Mouse (Mus musculus) limb, embryonic 10.5 days (tissue): ENCODE measurements at regions not wholly inside any gene's neighbourhood (a gene's known extent, or its start where the extent isn't known, plus 50 kb on each side); places are given as distances from the start of the nearest gene placed in this dataset.

ENCODE experiments used
- DNase-seq: peaks from one replicate; pipeline ENCODE4 v3.0.0-alpha.2; 2017; ENCODE audit warnings: low spot score
- H3K27ac ChIP-seq: fragments of 300-500 bp; sonication (generic); 2 replicates; pipeline ENCODE4 v1.5.1; 2016; ENCODE audit warnings: mild to moderate bottlenecking
- H3K27me3 ChIP-seq: fragments of 300-500 bp; sonication (generic); 2 replicates; pipeline ENCODE4 v1.6.1; 2016; ENCODE audit warnings: low read depth, mild to moderate bottlenecking; ENCODE audit not compliant: poor library complexity, severe bottlenecking
- H3K36me3 ChIP-seq: fragments of 300-500 bp; sonication (generic); 2 replicates; pipeline ENCODE4 v1.6.1; 2016; ENCODE audit warnings: mild to moderate bottlenecking, moderate library complexity
- H3K4me1 ChIP-seq: fragments of 300-500 bp; sonication (generic); 2 replicates; pipeline ENCODE4 v1.6.1; 2016
- H3K4me3 ChIP-seq: fragments of 300-500 bp; sonication (generic); 2 replicates; pipeline ENCODE4 v1.5.1; 2016; ENCODE audit warnings: mild to moderate bottlenecking, moderate library complexity
- H3K9me3 ChIP-seq: fragments of 300-500 bp; sonication (generic); replicated peaks from 2 replicates; pipeline ENCODE4 v1.6.1; 2016; ENCODE audit warnings: mild to moderate bottlenecking
- WGBS: fragments of 180-500 bp; shearing (Covaris S2); methylation state at CpG from one replicate; pipeline ENCODE4 v1.1.7; 2016; 5-methylcytosine and 5-hydroxymethylcytosine counted together

DNA sequence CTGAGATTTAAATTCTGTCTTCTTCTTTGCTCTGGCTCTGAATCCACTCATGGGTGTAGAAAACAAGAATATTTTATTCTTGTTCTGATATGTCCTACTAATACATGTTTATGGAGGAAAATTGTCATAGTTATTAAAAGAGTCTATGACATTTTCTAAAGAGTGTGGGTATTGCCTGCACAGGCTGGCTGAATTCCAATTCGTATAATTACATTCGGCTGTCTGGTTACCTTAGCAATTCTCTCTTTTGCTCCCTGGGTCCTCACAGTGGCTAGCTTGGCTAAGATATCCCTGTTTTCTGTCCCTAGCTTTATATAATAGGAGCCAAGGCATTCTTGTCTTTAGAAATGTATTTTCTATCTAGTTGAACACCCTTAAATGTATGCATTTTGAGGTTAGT, 218.5 kb upstream of the Dnajc19 start:
- WGBS: 92% methylated on average over 2 of the region's 2 CpGs
- Histone ChIP-seq H3K4me1 (no peaks in the 10 kb centered on the region), H3K4me3 (no peak overlapping the region), H3K27ac (no peak overlapping the region), H3K36me3 (no peaks in the 10 kb centered on the region), H3K27me3 (0 out of 2 replicates have a peak, but pooled peaks cover 20% of the 10 kb centered on the region), H3K9me3 (no peaks in the 10 kb centered on the region)
- no peak for DNase-seq

DNA sequence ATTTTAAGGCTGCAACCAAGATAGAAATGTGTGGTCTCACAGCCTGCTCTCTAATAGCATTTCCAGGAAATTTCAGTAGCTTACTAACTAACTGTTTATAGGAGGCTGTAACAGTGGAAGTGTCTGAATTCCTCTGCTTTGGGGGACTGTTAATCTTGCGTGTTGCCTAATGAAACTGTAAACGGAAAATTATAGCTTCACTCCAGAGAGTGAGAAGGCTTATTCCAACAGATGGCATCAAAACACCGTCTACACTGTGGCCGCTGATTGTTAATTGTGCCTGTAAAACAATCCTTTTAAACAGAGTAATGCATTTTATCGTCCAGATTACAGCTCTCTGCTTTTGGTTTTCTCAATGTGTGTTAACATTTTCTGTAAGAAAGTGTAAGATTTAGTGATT, 206.7 kb upstream of the Dnajc19 start:
- no peak for DNase-seq
- Histone ChIP-seq H3K36me3 (no peaks in the 10 kb centered on the region), H3K27ac (no peak overlapping the region), H3K4me1 (no peaks in the 10 kb centered on the region), H3K27me3 (peaks cover 15% of the 10 kb centered on the region; the same call in 1 of the 2 replicates), H3K9me3 (no peaks in the 10 kb centered on the region), H3K4me3 (no peak overlapping the region)
- 66% methylated on average over 5 of the region's 5 CpGs for WGBS

DNA sequence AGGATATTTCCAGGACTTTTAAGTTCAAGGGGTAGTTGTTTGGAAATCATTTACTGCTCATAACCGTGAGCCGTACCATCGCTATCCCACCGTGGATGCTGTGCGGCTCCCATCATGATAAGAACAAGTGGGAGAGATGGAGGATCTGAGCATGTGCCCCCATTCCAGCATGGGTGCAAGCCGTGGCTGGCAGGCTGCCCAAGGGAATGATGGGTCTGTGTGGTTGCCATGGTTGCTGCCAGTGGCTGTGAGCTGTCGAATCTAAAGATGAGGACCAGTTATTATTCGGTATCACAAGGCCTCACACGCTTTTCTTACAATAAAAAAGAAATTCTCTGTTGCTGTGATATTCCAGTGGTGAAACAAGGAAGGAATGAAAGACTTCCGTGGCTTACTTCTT, 189.0 kb upstream of the Dnajc19 start:
- H3K4me1 ChIP-seq: 0 out of 2 replicates have a peak, but pooled peaks cover 5% of the 10 kb centered on the region
- 93% methylated on average over 10 of the region's 10 CpGs for WGBS
- no peak overlapping the region for H3K27ac ChIP-seq
- H3K4me3 ChIP-seq: no peak overlapping the region
- no peaks in the 10 kb centered on the region for H3K27me3 ChIP-seq
- no peaks in the 10 kb centered on the region for H3K9me3 ChIP-seq
- H3K36me3 ChIP-seq: no peaks in the 10 kb centered on the region
- DNase-seq: no peak

DNA sequence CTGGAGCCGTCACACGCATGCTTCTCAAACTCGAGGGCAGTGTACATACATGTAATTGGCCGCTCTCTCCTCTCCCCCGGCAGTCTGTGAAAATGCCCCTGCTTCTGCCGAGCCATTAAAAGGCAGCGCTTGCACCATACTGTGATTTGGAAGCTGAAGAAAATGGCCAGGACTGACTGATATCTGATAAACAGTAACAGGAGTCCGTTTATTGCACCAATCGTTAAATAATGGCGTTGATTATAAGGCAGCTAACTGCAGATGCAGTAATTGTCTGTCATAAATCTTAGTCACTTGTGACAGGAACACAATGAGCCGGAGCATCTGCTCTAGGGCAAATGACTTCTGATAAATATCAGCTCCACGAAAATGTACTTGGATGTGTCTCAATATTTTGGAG, 185.3 kb upstream of the Dnajc19 start:
- no peak overlapping the region for H3K27ac ChIP-seq
- WGBS: 54% methylated on average over 12 of the region's 12 CpGs
- no peak overlapping the region for H3K4me3 ChIP-seq
- H3K36me3 ChIP-seq: no peaks in the 10 kb centered on the region
- H3K4me1 ChIP-seq: 0 out of 2 replicates have a peak, but pooled peaks cover 5% of the 10 kb centered on the region
- H3K27me3 ChIP-seq: peaks cover 10% of the 10 kb centered on the region; the same call in 1 of the 2 replicates
- no peaks in the 10 kb centered on the region for H3K9me3 ChIP-seq
- no peak for DNase-seq

DNA sequence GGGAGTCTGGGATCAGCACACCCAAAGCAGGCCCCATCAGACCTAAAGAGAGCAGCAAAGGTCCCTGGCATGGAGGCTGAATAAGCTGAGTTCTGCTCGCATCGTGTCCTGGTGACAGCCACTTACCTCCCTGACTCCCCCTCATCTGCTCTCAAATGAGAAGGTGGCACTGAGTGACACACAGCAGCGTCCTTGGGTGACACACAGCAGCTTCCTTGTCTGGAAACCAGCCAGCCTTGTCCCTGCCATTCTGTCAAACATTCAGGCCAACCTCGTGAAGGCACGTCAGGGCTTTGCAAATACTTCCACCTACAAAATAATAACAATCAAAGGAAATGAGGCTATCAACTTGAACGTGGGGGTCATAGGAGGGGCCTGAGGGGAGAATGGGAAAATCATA, 183.7 kb upstream of the Dnajc19 start:
- 81% methylated on average over 6 of the region's 6 CpGs for WGBS
- Histone ChIP-seq H3K4me1 (0 out of 2 replicates have a peak, but pooled peaks cover 5% of the 10 kb centered on the region), H3K27me3 (peaks cover 10% of the 10 kb centered on the region; the same call in 1 of the 2 replicates), H3K9me3 (no peaks in the 10 kb centered on the region), H3K36me3 (no peaks in the 10 kb centered on the region), H3K27ac (no peak overlapping the region), H3K4me3 (no peak overlapping the region)
- no peak for DNase-seq

DNA sequence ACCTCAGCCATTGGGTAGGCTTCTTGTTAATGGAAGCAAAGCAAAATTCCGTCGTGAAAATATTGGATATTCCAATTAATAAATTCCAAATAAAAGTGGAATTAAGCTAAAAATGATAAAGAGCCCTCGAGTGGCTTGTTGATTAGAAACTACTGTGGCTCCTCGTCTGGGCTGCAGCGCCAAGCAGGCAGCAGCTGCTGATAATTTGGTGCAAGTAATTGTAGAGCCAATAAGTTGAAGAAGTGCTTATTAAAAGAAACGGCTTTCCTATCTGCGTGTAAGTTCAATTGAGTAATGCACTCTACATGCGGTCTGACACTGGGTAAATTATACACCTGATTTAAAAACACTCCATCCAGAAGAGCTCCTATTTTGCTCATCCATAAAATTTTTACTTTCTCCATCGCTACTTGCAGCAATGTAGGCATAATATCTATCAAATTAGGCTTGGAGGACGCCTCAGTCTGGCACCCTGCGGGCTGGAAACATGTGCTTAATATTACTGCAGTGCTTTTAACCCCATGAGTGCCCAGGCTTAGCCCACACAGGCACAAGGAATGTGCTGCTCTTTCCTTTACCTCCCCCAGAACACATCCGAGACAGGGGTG, 171.7 kb upstream of the Dnajc19 start:
- peak; percentile 47 for DNase-seq
- peaks cover 19% of the 10 kb centered on the region for H3K4me1 ChIP-seq
- H3K36me3 ChIP-seq: no peaks in the 10 kb centered on the region
- no peak overlapping the region for H3K27ac ChIP-seq
- 39% methylated on average over 12 of the region's 12 CpGs for WGBS
- 0 out of 2 replicates have a peak overlapping the region, but pooled peaks have one; percentile 8 for H3K4me3 ChIP-seq
- 0 out of 2 replicates have a peak, but pooled peaks cover 10% of the 10 kb centered on the region for H3K27me3 ChIP-seq
- no peaks in the 10 kb centered on the region for H3K9me3 ChIP-seq

DNA sequence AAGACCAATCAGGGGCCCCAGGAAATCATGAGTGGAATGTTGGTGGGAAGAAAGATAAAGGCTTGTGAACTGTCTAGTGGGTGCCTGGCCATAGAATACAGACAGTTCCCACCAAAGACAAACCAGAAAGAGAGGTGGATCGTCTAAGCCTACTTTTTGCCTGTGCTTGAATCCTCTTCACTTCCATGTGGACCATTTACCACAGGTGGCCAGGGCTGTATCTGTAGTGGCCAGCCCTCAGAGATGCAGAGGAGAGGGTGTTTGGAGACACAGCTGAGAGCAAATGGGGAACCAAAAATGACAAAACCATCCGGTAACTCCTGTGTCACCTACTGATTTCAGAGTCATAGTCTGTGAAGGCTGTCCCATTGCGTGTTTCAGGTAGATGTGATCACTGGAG, 161.0 kb upstream of the Dnajc19 start:
- 89% methylated on average over 3 of the region's 3 CpGs for WGBS
- Histone ChIP-seq H3K9me3 (no peaks in the 10 kb centered on the region), H3K36me3 (no peaks in the 10 kb centered on the region), H3K27me3 (peaks cover 6% of the 10 kb centered on the region; the same call in 1 of the 2 replicates), H3K4me3 (no peak overlapping the region), H3K27ac (no peak overlapping the region), H3K4me1 (no peaks in the 10 kb centered on the region)
- DNase-seq: no peak

DNA sequence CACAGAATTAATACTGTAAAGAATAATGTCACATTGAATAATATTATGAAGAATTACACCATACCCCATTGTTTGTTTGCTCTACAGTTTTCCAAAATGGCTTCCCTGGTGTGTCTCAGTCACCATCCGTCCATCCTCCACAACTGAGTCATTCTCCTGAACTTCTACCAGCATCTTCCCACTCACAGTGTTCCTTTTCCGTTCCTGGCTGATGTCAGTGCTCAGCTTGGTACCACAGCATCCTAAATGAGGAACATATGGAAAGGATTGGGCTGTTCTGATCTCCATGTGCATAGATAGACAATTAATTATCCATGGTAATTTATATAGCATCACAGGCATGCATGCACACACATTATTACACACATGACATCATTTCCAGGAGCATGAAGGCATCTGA, 158.9 kb upstream of the Dnajc19 start:
- Histone ChIP-seq H3K4me1 (no peaks in the 10 kb centered on the region), H3K27me3 (peaks cover 6% of the 10 kb centered on the region; the same call in 1 of the 2 replicates), H3K4me3 (no peak overlapping the region), H3K36me3 (no peaks in the 10 kb centered on the region), H3K27ac (no peak overlapping the region), H3K9me3 (no peaks in the 10 kb centered on the region)
- DNase-seq: no peak
- 72% methylated on average over 2 of the region's 2 CpGs for WGBS

DNA sequence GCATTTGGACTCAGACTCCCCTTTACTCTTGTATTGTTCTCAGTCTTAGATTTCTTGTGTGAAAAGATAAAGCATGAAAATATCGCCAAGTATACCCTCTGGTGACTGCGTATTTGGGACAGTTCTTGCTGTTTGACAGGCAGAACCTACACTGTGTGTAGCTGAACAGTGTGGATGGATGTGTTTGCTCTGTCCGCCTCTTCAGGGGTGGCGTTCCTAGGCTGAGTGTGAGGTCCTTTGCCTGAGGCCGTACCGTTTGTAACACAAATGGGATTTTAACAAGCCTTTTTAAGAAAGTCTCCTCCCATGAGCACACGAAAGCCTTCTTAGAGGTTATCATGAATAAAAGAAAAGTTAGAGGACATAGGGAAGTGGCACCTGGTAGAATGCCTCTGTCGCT, 153.3 kb upstream of the Dnajc19 start:
- H3K27me3 ChIP-seq: peaks cover 13% of the 10 kb centered on the region
- no peaks in the 10 kb centered on the region for H3K4me1 ChIP-seq
- no peaks in the 10 kb centered on the region for H3K9me3 ChIP-seq
- H3K27ac ChIP-seq: no peak overlapping the region
- 78% methylated on average over 8 of the region's 8 CpGs for WGBS
- H3K4me3 ChIP-seq: no peak overlapping the region
- no peaks in the 10 kb centered on the region for H3K36me3 ChIP-seq
- DNase-seq: no peak

DNA sequence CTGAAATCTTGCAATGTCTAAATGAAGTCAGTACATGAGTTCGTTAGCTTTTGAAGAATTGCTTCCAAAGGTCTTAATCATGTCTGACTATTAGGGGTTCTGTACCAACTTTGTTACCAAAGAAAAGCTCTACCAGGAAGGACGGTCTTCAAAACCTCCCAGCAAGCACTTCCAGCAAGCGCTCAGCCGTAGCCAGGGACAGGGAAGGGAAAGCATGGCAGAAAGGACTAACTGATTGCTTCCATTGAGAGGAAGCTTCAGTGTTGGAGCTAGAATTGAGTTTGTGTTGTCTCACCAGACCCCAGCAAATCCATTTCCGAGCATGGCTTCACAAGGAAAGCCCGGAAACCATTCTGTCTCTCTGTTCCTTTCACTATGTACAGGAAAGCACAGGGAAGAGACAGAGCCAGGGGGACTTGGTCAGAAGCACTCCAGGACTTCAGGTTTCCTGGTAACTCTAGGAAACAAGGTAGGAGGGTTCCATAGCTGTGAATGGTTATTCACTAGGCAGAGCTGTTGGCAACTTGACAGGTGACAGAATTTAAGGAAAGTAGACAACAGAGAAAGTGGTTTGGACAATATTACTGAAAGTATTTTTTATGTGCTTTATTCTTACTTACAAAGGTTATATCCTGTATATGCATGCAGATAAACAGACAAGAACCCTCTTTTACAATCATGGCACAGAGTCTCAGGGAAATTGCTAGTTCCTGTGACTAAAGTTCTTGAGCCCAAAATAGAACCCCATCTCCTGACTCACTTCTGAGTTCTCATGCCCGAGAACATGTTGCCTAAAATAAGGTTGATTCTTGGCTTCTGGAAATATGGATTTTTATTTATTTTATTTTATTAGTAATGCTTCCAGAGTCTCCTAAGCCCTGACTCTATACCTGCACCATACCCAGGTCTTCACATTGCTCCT, 151.5 kb upstream of the Dnajc19 start:
- H3K36me3 ChIP-seq: no peaks in the 10 kb centered on the region
- no peaks in the 10 kb centered on the region for H3K4me1 ChIP-seq
- peaks cover 13% of the 10 kb centered on the region for H3K27me3 ChIP-seq
- H3K4me3 ChIP-seq: no peak overlapping the region
- H3K27ac ChIP-seq: no peak overlapping the region
- DNase-seq: no peak
- 89% methylated on average over 7 of the region's 7 CpGs for WGBS
- no peaks in the 10 kb centered on the region for H3K9me3 ChIP-seq

DNA sequence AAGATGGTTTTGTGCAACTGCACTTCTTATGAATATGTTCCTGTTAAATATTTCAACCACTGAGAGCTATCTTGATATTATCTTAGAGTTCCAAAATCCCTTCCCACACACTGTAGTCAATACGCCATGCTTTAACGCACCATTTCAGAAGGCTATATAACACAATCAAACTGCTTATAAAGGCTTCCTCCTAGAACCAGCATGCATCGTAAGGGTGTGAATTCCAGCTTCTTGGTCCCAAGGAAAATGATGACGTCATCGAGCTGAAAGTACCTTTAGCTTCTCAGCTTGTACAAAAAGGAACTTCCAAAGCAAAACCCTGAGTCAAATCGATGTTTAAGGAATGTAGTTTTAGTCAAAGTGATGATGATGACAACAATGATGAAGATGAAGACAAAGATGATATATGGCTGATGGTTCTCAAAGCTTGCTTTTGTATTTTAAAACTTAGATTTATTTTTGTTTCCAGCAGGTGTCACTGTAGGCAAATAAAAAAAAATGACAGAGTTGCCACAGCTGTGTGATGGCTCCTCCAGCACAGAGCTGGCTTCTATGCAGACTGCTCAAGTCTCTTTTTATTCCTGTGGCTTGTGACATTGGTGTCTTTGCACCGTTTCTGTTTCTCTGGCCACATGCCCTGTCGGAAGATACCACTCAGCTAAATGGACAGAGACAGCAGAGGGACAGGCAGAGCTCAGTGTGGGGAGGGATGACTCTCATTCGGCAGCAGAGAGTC, 150.6 kb upstream of the Dnajc19 start:
- H3K27me3 ChIP-seq: peaks cover 13% of the 10 kb centered on the region
- H3K4me1 ChIP-seq: no peaks in the 10 kb centered on the region
- H3K4me3 ChIP-seq: no peak overlapping the region
- H3K27ac ChIP-seq: no peak overlapping the region
- no peak for DNase-seq
- H3K36me3 ChIP-seq: no peaks in the 10 kb centered on the region
- H3K9me3 ChIP-seq: no peaks in the 10 kb centered on the region
- 71% methylated on average over 9 of the region's 9 CpGs for WGBS

DNA sequence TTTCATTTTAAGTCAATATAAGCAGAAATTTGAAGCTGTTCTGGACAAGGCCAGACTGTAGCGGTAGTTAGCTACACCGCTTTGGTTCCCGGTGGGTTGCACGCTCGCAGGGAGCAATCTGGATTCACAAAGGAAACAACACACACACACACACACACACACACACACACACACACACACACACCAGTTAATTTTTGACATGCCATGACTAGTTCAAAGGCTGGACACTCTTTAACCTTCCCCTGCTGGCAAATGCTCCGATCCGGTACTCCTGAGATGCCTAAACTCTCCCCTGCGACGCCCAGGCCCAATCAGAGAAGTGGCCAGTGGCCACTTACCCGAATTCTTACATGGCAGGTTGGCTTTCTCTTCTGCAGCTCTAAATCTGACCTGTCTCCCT, 141.2 kb upstream of the Dnajc19 start:
- H3K27me3 ChIP-seq: no peaks in the 10 kb centered on the region
- no peak for DNase-seq
- no peak overlapping the region for H3K4me3 ChIP-seq
- H3K4me1 ChIP-seq: no peaks in the 10 kb centered on the region
- 84% methylated on average over 7 of the region's 10 CpGs for WGBS
- no peaks in the 10 kb centered on the region for H3K36me3 ChIP-seq
- no peak overlapping the region for H3K27ac ChIP-seq
- H3K9me3 ChIP-seq: no peaks in the 10 kb centered on the region
